Mouse (Mus musculus) bone marrow, adult 2 months (tissue): ENCODE results near the gene Rps6.

Experiments used
- CTCF ChIP-seq: fragments of 200-500 bp; IDR thresholded peaks from 2 replicates; pipeline ENCODE4 v1.5.1; 2011; ENCODE audit warnings: low read length, control low read depth; ENCODE audit not compliant: control insufficient read depth, insufficient read depth
- POLR2A ChIP-seq: fragments of 200-500 bp; IDR thresholded peaks from 2 replicates; pipeline ENCODE4 v1.6.1; 2011; ENCODE audit warnings: low read depth, mild to moderate bottlenecking, control low read depth, low read length, borderline replicate concordance; ENCODE audit not compliant: control insufficient read depth

DNA sequence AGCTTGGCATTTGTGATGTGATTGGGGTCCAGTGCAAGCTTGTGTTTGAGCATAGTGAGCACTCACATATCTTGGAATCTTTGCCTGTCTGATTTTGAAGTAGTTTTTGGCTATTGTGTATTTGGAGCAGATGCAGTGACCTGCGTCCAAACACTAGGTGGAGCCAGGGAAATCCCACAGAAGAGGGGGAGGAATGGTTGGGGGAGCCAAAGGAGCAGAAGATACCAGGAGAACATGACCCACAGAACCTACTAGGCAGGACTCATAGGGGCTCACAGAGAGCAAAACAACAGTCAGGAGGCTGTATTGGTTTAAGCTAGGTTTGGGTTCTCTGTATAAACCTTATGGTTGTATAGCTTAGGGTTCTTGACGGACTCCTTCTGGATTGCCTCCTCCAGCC lies 46.6 kb downstream of the Rps6 start:
- TF ChIP-seq CTCF = no peak
- no peak for TF ChIP-seq POLR2A
